10 mouse cellular contexts compared by ENCODE assay signal in genomic region chr14:30291389-30292134, GRCm38 (mm10).
DNase-seq lines count a peak whose midpoint lies in the region; ATAC-seq and TF ChIP-seq lines count a peak whose summit lies in the region.
"Had no signal": no experiment of that assay in that cellular context is flagged by ENCODE, and none has a peak within 500 bp of the region (broad histone marks: within the 10 kb centered on the region; RNA-seq: fewer than 3 reads in every experiment).

No protein-coding gene starts in this region.

- 0 out of 2 replicates have a peak, but pooled peaks have one; percentile 27 for ATAC-seq in midbrain, embryonic 13.5 days
- no peak for ATAC-seq in limb, embryonic 14.5 days (ENCODE audit: low FRiP score, low read depth)
- no peak for ATAC-seq in liver, embryonic 12.5 days
- ATAC-seq: forebrain, embryonic 13.5 days had no signal

- 56% methylated on average over 9 of the region's 9 CpGs for WGBS in heart, embryonic 10.5 days
- 66% methylated on average over 9 of the region's 9 CpGs for WGBS in midbrain, embryonic 13.5 days
- WGBS in midbrain, embryonic 10.5 days, result 78% methylated on average over 9 of the region's 9 CpGs
- WGBS in limb, embryonic 14.5 days, result 48% methylated on average over 9 of the region's 9 CpGs
- 52% methylated on average over 9 of the region's 9 CpGs for WGBS in liver, embryonic 12.5 days (ENCODE audit: insufficient replicate concordance)

- peak overlapping the region; percentile 75; the same call in 1 of the 2 replicates for H3K27ac ChIP-seq in heart, embryonic 10.5 days
- H3K27ac ChIP-seq in midbrain, embryonic 13.5 days, result no peak overlapping the region
- no peak overlapping the region for H3K27ac ChIP-seq in midbrain, embryonic 10.5 days (replicated peaks)
- 0 out of 2 replicates have a peak overlapping the region, but pooled peaks have one; percentile 33 for H3K27ac ChIP-seq in limb, embryonic 14.5 days (replicated peaks; ENCODE audit: low read depth, low read length)
- no peak overlapping the region for H3K27ac ChIP-seq in liver, embryonic 12.5 days
- H3K27ac ChIP-seq: forebrain, embryonic 13.5 days had no signal

- H3K36me3 ChIP-seq in heart, embryonic 10.5 days, result no peaks in the 10 kb centered on the region
- no peaks in the 10 kb centered on the region for H3K36me3 ChIP-seq in midbrain, embryonic 13.5 days
- H3K36me3 ChIP-seq in midbrain, embryonic 10.5 days, result no peaks in the 10 kb centered on the region
- no peaks in the 10 kb centered on the region for H3K36me3 ChIP-seq in limb, embryonic 14.5 days (ENCODE audit: control insufficient read depth, insufficient read depth, low read length)
- H3K36me3 ChIP-seq in liver, embryonic 12.5 days, result no peaks in the 10 kb centered on the region

- DNase-seq in heart, embryonic 10.5 days (ENCODE audit: low spot score), result no peak
- DNase-seq in heart, adult 18-20 months, result no peak
- no peak for DNase-seq in midbrain, embryonic 10.5 days (ENCODE audit: low spot score)
- no peak for DNase-seq in limb, embryonic 14.5 days (ENCODE audit: low spot score)
- peak; percentile 88 for DNase-seq in thymus, postnatal 0 days (ENCODE audit: low spot score)
- DNase-seq in urinary bladder, postnatal 10 days (ENCODE audit: low spot score), result no peak
- DNase-seq: lung, postnatal 14 days had no signal

- H3K4me3 ChIP-seq in heart, embryonic 10.5 days, result no peak overlapping the region
- H3K4me3 ChIP-seq in midbrain, embryonic 13.5 days (replicated peaks), result no peak overlapping the region
- no peak overlapping the region for H3K4me3 ChIP-seq in midbrain, embryonic 10.5 days
- H3K4me3 ChIP-seq in limb, embryonic 14.5 days (replicated peaks; ENCODE audit: low read length), result no peak overlapping the region
- no peak overlapping the region for H3K4me3 ChIP-seq in liver, embryonic 12.5 days
- H3K4me3 ChIP-seq: forebrain, embryonic 13.5 days had no signal

- peaks cover 17% of the 10 kb centered on the region for H3K4me1 ChIP-seq in heart, embryonic 10.5 days
- H3K4me1 ChIP-seq in midbrain, embryonic 13.5 days (replicated peaks), result peaks cover 12% of the 10 kb centered on the region; the same call in 1 of the 2 replicates
- peaks cover 13% of the 10 kb centered on the region for H3K4me1 ChIP-seq in midbrain, embryonic 10.5 days
- H3K4me1 ChIP-seq in limb, embryonic 14.5 days (ENCODE audit: control insufficient read depth, insufficient read depth, low read length), result 0 out of 2 replicates have a peak, but pooled peaks cover 5% of the 10 kb centered on the region
- no peaks in the 10 kb centered on the region for H3K4me1 ChIP-seq in liver, embryonic 12.5 days

- H3K27me3 ChIP-seq in heart, embryonic 10.5 days (ENCODE audit: insufficient read depth, poor library complexity, severe bottlenecking), result no peaks in the 10 kb centered on the region
- no peaks in the 10 kb centered on the region for H3K27me3 ChIP-seq in midbrain, embryonic 13.5 days
- no peaks in the 10 kb centered on the region for H3K27me3 ChIP-seq in midbrain, embryonic 10.5 days (ENCODE audit: low read depth, poor library complexity, severe bottlenecking)
- H3K27me3 ChIP-seq in limb, embryonic 14.5 days (ENCODE audit: control insufficient read depth, insufficient read depth, low read length), result no peaks in the 10 kb centered on the region
- no peaks in the 10 kb centered on the region for H3K27me3 ChIP-seq in liver, embryonic 12.5 days (replicated peaks)
- H3K27me3 ChIP-seq: forebrain, embryonic 13.5 days had no signal

- TF ChIP-seq POLR2A in limb, embryonic 14.5 days (IDR thresholded peaks at IDR 0.05; ENCODE audit: borderline replicate concordance, extremely low read depth, insufficient read depth, insufficient read length), result no peak

- no peaks in the 10 kb centered on the region for H3K9me3 ChIP-seq in heart, embryonic 10.5 days
- no peaks in the 10 kb centered on the region for H3K9me3 ChIP-seq in midbrain, embryonic 13.5 days
- H3K9me3 ChIP-seq in midbrain, embryonic 10.5 days (replicated peaks), result no peaks in the 10 kb centered on the region
- no peaks in the 10 kb centered on the region for H3K9me3 ChIP-seq in limb, embryonic 14.5 days (ENCODE audit: control insufficient read depth, low read length)
- H3K9me3 ChIP-seq in liver, embryonic 12.5 days (replicated peaks), result no peaks in the 10 kb centered on the region
- H3K9me3 ChIP-seq: forebrain, embryonic 13.5 days had no signal

- no peak overlapping the region; the same call in 1 of the 2 replicates for H3K9ac ChIP-seq in midbrain, embryonic 13.5 days (replicated peaks)
- 0 out of 2 replicates have a peak overlapping the region, but pooled peaks have one; percentile 25 for H3K9ac ChIP-seq in limb, embryonic 14.5 days (ENCODE audit: low read depth, low read length, severe bottlenecking)
- no peak overlapping the region for H3K9ac ChIP-seq in liver, embryonic 12.5 days
- H3K9ac ChIP-seq: forebrain, embryonic 13.5 days had no signal

- H3K4me2 ChIP-seq in midbrain, embryonic 13.5 days (replicated peaks), result no peak overlapping the region
- H3K4me2 ChIP-seq in limb, embryonic 14.5 days (replicated peaks; ENCODE audit: low read depth, low read length, severe bottlenecking), result no peak overlapping the region
- no peak overlapping the region for H3K4me2 ChIP-seq in liver, embryonic 12.5 days
- H3K4me2 ChIP-seq: forebrain, embryonic 13.5 days had no signal

Comparison
In these comparisons a context has a peak if more than half of its experiments do, and no peak if none do; other contexts are left out.
1. H3K27ac ChIP-seq: peak in heart, embryonic 10.5 days (single experiment) and limb, embryonic 14.5 days (single experiment); none in midbrain, embryonic 13.5 days (single experiment), midbrain, embryonic 10.5 days (single experiment) and liver, embryonic 12.5 days (single experiment).